Mouse (Mus musculus): ENCODE data around the gene Dlgap4. TPM values are rescaled to one million over a fixed set of nuclear protein-coding genes. Genes with fewer than 3 reads are reported as not detected.

The Dlgap4 gene
- polyA plus RNA-seq, 1 experiment from 2014 or later, result 57.8 TPM

DNA sequence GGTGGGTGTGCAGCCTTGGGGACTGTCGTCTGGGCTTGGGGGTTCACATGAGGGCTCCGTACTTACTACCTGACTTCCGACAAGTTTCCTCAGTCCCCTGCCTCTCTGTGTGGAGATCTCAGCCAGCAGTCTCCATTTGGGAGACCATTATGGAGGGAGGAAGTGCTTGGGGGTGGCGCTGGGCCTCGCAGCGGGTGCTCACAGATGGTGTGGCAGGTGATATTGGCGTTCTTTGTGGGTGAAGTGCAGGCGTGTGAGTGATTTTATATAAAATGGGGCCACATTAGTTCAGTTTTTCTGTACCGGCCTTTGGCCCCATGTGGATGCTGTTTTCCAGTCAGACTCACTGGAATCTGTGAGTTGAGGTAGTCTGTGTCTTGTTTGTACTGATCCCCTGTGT is 12.6 kb downstream of the Dlgap4 start:
- Histone ChIP-seq H3K9me3 (replicated peaks; ENCODE audit: control insufficient read depth, low read length) (peaks cover 3% of the 10 kb centered on the region; the same call in 1 of the 2 replicates), H3K36me3 (ENCODE audit: control insufficient read depth, insufficient read depth) (no peaks in the 10 kb centered on the region), H3K4me1 (ENCODE audit: control insufficient read depth, insufficient read depth, low read length) (peaks cover 24% of the 10 kb centered on the region), H3K4me2 (ENCODE audit: low read depth, low read length) (no peak overlapping the region), H3K4me3 (ENCODE audit: low read length) (no peak overlapping the region), H3K27ac (ENCODE audit: low read length) (peak overlapping the region; percentile 85), H3K27me3 (ENCODE audit: control insufficient read depth, insufficient read depth, low read length) (peaks cover 3% of the 10 kb centered on the region; the same call in 1 of the 2 replicates), H3K9ac (ENCODE audit: low read length) (no peak overlapping the region)
- ATAC-seq (replicated peaks; ENCODE audit: extremely low read depth, insufficient read depth, low FRiP score), result no peak
- WGBS, result 69% methylated on average over 9 of the region's 9 CpGs

DNA sequence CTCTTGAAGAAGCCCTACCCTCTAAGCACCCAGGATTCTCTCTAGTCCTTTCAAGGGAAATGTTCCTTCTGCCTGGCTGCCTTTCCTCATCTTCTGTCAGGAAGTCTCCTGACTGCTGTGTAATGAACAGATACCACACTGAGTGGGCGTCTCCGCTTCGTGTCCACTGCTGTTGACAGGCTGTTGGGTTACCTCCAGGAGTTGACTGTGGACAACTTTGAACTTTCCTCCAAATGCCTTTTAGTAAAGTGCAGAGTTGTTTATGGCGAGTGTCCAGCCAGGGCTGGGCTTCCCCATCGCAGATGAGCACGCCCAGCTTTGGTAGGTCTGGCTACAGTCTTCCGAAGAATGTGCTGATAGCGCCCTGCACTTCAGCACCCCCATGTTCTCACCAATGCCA is 13.0 kb downstream of the Dlgap4 start:
- Histone ChIP-seq H3K4me2 (ENCODE audit: low read depth, low read length) (no peak overlapping the region), H3K36me3 (ENCODE audit: control insufficient read depth, insufficient read depth) (no peaks in the 10 kb centered on the region), H3K27ac (ENCODE audit: low read length) (peak overlapping the region; percentile 85), H3K4me1 (ENCODE audit: control insufficient read depth, insufficient read depth, low read length) (peaks cover 20% of the 10 kb centered on the region), H3K4me3 (ENCODE audit: low read length) (no peak overlapping the region), H3K27me3 (ENCODE audit: control insufficient read depth, insufficient read depth, low read length) (peaks cover 3% of the 10 kb centered on the region; the same call in 1 of the 2 replicates), H3K9ac (ENCODE audit: low read length) (no peak overlapping the region), H3K9me3 (replicated peaks; ENCODE audit: control insufficient read depth, low read length) (peaks cover 3% of the 10 kb centered on the region; the same call in 1 of the 2 replicates)
- 16% methylated on average over 8 of the region's 8 CpGs for WGBS
- peak; percentile 87 for ATAC-seq (replicated peaks; ENCODE audit: extremely low read depth, insufficient read depth, low FRiP score)

DNA sequence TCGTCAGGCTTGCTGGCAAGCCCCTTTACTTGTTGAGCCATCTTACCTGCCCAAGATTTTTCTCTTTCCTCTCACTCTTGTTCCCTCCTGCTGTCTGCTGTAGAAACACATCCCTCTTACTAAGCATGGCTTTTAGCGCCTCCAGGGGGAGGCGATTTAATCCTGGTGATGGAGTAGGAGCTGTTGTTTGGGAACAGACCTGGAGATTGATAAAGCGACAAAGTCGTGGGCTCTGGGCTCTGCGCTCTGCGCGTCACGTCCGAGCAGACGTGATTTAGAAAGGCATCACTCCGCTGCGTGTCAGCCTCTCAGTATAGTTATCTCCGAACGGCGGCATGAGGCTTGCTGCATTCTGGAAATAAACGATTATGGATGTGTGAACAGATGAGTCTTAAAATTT is 14.4 kb downstream of the Dlgap4 start:
- WGBS, result 42% methylated on average over 17 of the region's 17 CpGs
- H3K27me3 ChIP-seq (ENCODE audit: control insufficient read depth, insufficient read depth, low read length), result peaks cover 6% of the 10 kb centered on the region; the same call in 1 of the 2 replicates
- no peak overlapping the region for H3K4me2 ChIP-seq (ENCODE audit: low read depth, low read length)

DNA sequence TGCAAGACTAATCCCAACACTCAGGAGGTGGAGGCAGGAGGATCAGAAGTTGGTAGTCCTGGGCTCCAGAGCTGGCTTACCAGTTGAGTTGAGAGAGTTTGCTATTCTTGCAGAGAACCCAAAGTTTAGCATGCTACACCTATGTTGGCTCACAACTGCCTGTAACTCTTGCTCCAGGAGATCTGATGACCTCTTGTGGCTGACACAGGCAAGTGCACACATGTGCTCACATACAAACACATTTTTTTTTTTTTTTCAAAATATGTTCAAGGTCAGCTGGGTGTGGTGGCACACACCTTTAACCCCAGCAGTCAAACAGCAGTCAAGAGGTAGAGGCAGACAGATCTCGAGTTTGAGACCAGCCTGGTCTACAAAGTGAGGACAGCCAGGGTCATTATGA is 16.8 kb downstream of the Dlgap4 start:
- 67% methylated on average over 1 of the region's 1 CpGs for WGBS
- H3K27ac ChIP-seq (ENCODE audit: low read length), result no peak overlapping the region
- no peak overlapping the region for H3K4me3 ChIP-seq (ENCODE audit: low read length)
- peaks cover 11% of the 10 kb centered on the region for H3K27me3 ChIP-seq (ENCODE audit: control insufficient read depth, insufficient read depth, low read length)
- no peaks in the 10 kb centered on the region for H3K36me3 ChIP-seq (ENCODE audit: control insufficient read depth, insufficient read depth)
- H3K9me3 ChIP-seq (replicated peaks; ENCODE audit: control insufficient read depth, low read length), result peaks cover 3% of the 10 kb centered on the region; the same call in 1 of the 2 replicates
- no peak overlapping the region for H3K4me2 ChIP-seq (ENCODE audit: low read depth, low read length)
- peaks cover 9% of the 10 kb centered on the region for H3K4me1 ChIP-seq (ENCODE audit: control insufficient read depth, insufficient read depth, low read length)
- no peak overlapping the region for H3K9ac ChIP-seq (ENCODE audit: low read length)
- no peak for ATAC-seq (replicated peaks; ENCODE audit: extremely low read depth, insufficient read depth, low FRiP score)

More for the DNA sequence above, 14.4 kb downstream of the Dlgap4 start:
- Histone ChIP-seq H3K9me3 (replicated peaks; ENCODE audit: control insufficient read depth, low read length) (peaks cover 3% of the 10 kb centered on the region; the same call in 1 of the 2 replicates), H3K9ac (ENCODE audit: low read length) (no peak overlapping the region), H3K4me3 (ENCODE audit: low read length) (no peak overlapping the region), H3K4me1 (ENCODE audit: control insufficient read depth, insufficient read depth, low read length) (peaks cover 17% of the 10 kb centered on the region), H3K36me3 (ENCODE audit: control insufficient read depth, insufficient read depth) (no peaks in the 10 kb centered on the region), H3K27ac (ENCODE audit: low read length) (no peak overlapping the region)
- ATAC-seq (replicated peaks; ENCODE audit: extremely low read depth, insufficient read depth, low FRiP score), result no peak

DNA sequence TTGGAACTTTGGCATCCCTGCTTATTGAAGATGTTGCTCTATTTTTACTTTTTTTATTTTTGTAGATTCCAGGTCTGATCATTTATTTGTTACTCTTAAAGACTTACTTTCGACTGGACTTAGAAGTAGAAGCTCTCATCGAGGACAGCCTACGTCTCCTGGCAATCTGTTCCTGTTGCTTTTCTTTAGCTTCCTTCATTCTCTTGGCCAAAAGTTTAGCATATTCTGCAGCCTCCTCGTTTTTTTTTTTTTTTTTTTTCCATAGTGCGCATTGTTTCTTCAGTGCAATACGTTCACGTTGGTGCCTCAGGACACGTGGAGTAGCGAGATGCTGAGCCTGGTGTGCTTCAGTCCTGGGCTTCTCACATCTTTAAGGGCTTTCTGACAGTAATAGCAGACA is 19.2 kb downstream of the Dlgap4 start:
- Histone ChIP-seq H3K9ac (ENCODE audit: low read length) (no peak overlapping the region), H3K4me1 (ENCODE audit: control insufficient read depth, insufficient read depth, low read length) (no peaks in the 10 kb centered on the region), H3K27ac (ENCODE audit: low read length) (no peak overlapping the region), H3K27me3 (ENCODE audit: control insufficient read depth, insufficient read depth, low read length) (peaks cover 11% of the 10 kb centered on the region), H3K4me3 (ENCODE audit: low read length) (no peak overlapping the region), H3K9me3 (replicated peaks; ENCODE audit: control insufficient read depth, low read length) (0 out of 2 replicates have a peak, but pooled peaks cover 3% of the 10 kb centered on the region), H3K4me2 (ENCODE audit: low read depth, low read length) (no peak overlapping the region), H3K36me3 (ENCODE audit: control insufficient read depth, insufficient read depth) (no peaks in the 10 kb centered on the region)
- ATAC-seq (replicated peaks; ENCODE audit: extremely low read depth, insufficient read depth, low FRiP score), result no peak
- 82% methylated on average over 9 of the region's 9 CpGs for WGBS

DNA sequence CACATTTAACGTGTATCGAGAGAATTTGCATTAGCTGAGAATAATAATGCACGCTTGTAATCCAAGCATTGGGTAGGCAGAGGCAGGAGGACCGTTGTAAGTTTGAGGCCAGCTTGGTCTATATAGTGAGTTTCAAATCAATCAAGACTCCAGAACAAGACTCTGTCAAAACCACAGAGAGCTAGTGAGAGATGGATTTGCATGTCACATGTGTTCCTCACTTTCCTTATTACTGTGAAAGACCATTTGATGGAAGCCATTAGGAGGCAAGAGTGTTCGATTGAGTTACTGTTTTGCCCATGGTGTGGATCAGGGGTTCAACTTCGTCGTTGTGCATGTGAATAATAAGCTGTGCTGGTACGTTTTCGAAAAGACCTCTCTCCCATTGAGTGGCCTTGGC is 21.6 kb downstream of the Dlgap4 start:
- H3K27me3 ChIP-seq (ENCODE audit: control insufficient read depth, insufficient read depth, low read length), result peaks cover 11% of the 10 kb centered on the region
- no peak overlapping the region for H3K9ac ChIP-seq (ENCODE audit: low read length)
- H3K36me3 ChIP-seq (ENCODE audit: control insufficient read depth, insufficient read depth), result no peaks in the 10 kb centered on the region
- H3K9me3 ChIP-seq (replicated peaks; ENCODE audit: control insufficient read depth, low read length), result 0 out of 2 replicates have a peak, but pooled peaks cover 3% of the 10 kb centered on the region
- H3K4me2 ChIP-seq (ENCODE audit: low read depth, low read length), result no peak overlapping the region
- H3K4me3 ChIP-seq (ENCODE audit: low read length), result no peak overlapping the region
- WGBS, result 76% methylated on average over 9 of the region's 9 CpGs
- H3K4me1 ChIP-seq (ENCODE audit: control insufficient read depth, insufficient read depth, low read length), result no peaks in the 10 kb centered on the region
- ATAC-seq (replicated peaks; ENCODE audit: extremely low read depth, insufficient read depth, low FRiP score), result no peak
- no peak overlapping the region for H3K27ac ChIP-seq (ENCODE audit: low read length)

DNA sequence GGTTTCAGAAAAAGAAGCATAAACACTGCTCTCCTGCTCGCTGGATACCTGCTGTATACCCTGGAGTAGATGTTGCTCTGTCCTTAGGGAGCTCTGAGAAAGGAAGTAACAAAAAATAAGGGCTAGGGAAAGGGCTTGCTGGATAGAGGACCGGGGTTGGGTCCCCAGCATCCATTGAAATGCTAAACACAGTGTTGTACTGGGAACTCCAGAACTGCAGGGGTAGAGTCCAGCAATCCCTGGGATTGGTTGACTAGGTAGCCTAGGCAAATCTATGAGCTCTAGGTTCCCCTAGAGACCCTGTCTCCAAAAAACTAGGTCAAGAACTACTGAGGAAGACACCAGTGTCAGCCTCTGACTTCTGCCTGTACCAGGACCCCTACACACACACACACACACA is 27.6 kb downstream of the Dlgap4 start:
- H3K4me1 ChIP-seq (ENCODE audit: control insufficient read depth, insufficient read depth, low read length), result no peaks in the 10 kb centered on the region
- no peak overlapping the region for H3K27ac ChIP-seq (ENCODE audit: low read length)
- 0 out of 2 replicates have a peak, but pooled peaks cover 3% of the 10 kb centered on the region for H3K27me3 ChIP-seq (ENCODE audit: control insufficient read depth, insufficient read depth, low read length)
- ATAC-seq (replicated peaks; ENCODE audit: extremely low read depth, insufficient read depth, low FRiP score), result no peak
- H3K4me3 ChIP-seq (ENCODE audit: low read length), result no peak overlapping the region
- H3K9ac ChIP-seq (ENCODE audit: low read length), result no peak overlapping the region
- H3K9me3 ChIP-seq (replicated peaks; ENCODE audit: control insufficient read depth, low read length), result peaks cover 3% of the 10 kb centered on the region; the same call in 1 of the 2 replicates
- H3K36me3 ChIP-seq (ENCODE audit: control insufficient read depth, insufficient read depth), result no peaks in the 10 kb centered on the region
- no peak overlapping the region for H3K4me2 ChIP-seq (ENCODE audit: low read depth, low read length)
- 56% methylated on average over 2 of the region's 2 CpGs for WGBS

DNA sequence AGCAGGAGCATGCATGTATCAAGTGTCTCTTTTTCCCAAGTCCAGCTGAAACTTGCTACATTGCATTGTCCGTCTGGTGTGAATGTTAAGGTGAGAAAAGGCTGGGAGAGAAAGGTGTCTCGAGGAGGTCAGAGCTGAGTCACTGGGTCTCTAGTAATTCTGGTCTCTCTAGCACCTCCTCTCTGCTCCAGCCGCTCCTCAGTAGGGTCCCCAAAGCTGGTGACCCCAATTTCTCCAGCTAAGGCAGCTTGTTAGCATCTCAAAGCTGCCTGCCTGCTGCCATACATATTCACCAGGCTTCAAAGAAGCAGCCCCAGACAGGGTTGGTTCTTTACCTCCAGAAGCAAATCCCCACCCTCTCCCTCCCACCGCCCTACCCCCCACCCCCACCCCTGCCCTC is 29.4 kb downstream of the Dlgap4 start:
- Histone ChIP-seq H3K9me3 (replicated peaks; ENCODE audit: control insufficient read depth, low read length) (peaks cover 3% of the 10 kb centered on the region; the same call in 1 of the 2 replicates), H3K36me3 (ENCODE audit: control insufficient read depth, insufficient read depth) (no peaks in the 10 kb centered on the region), H3K4me1 (ENCODE audit: control insufficient read depth, insufficient read depth, low read length) (no peaks in the 10 kb centered on the region), H3K4me3 (ENCODE audit: low read length) (no peak overlapping the region), H3K27ac (ENCODE audit: low read length) (no peak overlapping the region), H3K9ac (ENCODE audit: low read length) (no peak overlapping the region), H3K27me3 (ENCODE audit: control insufficient read depth, insufficient read depth, low read length) (peaks cover 11% of the 10 kb centered on the region; the same call in 1 of the 2 replicates), H3K4me2 (ENCODE audit: low read depth, low read length) (no peak overlapping the region)
- no peak for ATAC-seq (replicated peaks; ENCODE audit: extremely low read depth, insufficient read depth, low FRiP score)
- WGBS, result 10% methylated on average over 4 of the region's 4 CpGs

DNA sequence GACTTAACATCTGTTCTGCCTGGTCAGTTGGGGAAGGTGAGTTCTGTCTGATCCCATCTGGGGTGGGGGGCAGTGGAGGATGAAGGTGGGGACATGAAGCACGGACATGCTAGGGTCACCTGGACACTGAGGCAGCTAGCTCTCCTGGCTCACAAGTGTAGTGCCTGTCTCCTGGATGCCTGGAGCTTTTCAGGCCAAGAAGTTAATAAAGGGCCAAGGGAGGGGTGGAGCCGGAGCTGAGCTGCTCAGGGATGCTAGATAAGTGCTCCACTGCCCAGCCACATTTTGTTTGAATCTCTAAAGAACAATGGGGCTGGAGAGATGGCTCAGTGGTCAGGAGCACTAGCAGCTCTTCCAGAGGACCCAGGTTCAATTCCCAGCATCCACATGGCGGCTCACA is 29.9 kb downstream of the Dlgap4 start:
- peaks cover 11% of the 10 kb centered on the region; the same call in 1 of the 2 replicates for H3K27me3 ChIP-seq (ENCODE audit: control insufficient read depth, insufficient read depth, low read length)
- H3K9me3 ChIP-seq (replicated peaks; ENCODE audit: control insufficient read depth, low read length), result peaks cover 3% of the 10 kb centered on the region; the same call in 1 of the 2 replicates
- no peaks in the 10 kb centered on the region for H3K36me3 ChIP-seq (ENCODE audit: control insufficient read depth, insufficient read depth)
- no peak overlapping the region for H3K4me2 ChIP-seq (ENCODE audit: low read depth, low read length)
- no peak overlapping the region for H3K27ac ChIP-seq (ENCODE audit: low read length)
- H3K4me3 ChIP-seq (ENCODE audit: low read length), result no peak overlapping the region
- 46% methylated on average over 3 of the region's 3 CpGs for WGBS
- no peak for ATAC-seq (replicated peaks; ENCODE audit: extremely low read depth, insufficient read depth, low FRiP score)
- H3K9ac ChIP-seq (ENCODE audit: low read length), result no peak overlapping the region
- H3K4me1 ChIP-seq (ENCODE audit: control insufficient read depth, insufficient read depth, low read length), result no peaks in the 10 kb centered on the region

Measured in heart, embryonic 16.5 days (tissue).